Mouse (Mus musculus): ENCODE results near the gene Gm49380.
"Not testable (repeated sequence)": the region's sequence is repeated elsewhere in the genome, so short reads cannot be mapped to it uniquely, and the experiment has no call there.

The Gm49380 gene

GRCm38 (mm10) chr9:44125026-44125425 is 11.7 kb upstream of the Gm49380 start:
- no peak for DNase-seq (ENCODE audit: low read depth)

- peak; percentile 67 for DNase-seq (ENCODE audit: low read depth)
These were observed 11.0 kb upstream of the Gm49380 start for GRCm38 (mm10) chr9:44124317-44124716.

- DNase-seq (ENCODE audit: low read depth): no peak
These were observed 6.7 kb upstream of the Gm49380 start for GRCm38 (mm10) chr9:44119948-44120465.

- peak; percentile 79 for DNase-seq (ENCODE audit: low read depth)
These were observed 5.7 kb upstream of the Gm49380 start for GRCm38 (mm10) chr9:44119011-44119410.

- peak; percentile 50 for DNase-seq (ENCODE audit: low read depth)
These were observed 2.9 kb upstream of the Gm49380 start for GRCm38 (mm10) chr9:44116182-44116581.

GRCm38 (mm10) chr9:44115599-44115998 is 2.3 kb upstream of the Gm49380 start:
- DNase-seq (ENCODE audit: low read depth): peak; percentile 65

- no peak for DNase-seq (ENCODE audit: low read depth)
These were observed 1.2 kb upstream of the Gm49380 start for GRCm38 (mm10) chr9:44114453-44114852.

GRCm38 (mm10) chr9:44111909-44112308 is 1.4 kb downstream of the Gm49380 start:
- not testable (repeated sequence) for DNase-seq (ENCODE audit: low read depth)

GRCm38 (mm10) chr9:44109360-44110095 is 3.8 kb downstream of the Gm49380 start:
- peak; percentile 89 for DNase-seq (ENCODE audit: low read depth)

- no peak for DNase-seq (ENCODE audit: low read depth)
These were observed 4.8 kb downstream of the Gm49380 start for GRCm38 (mm10) chr9:44108269-44109055.

- peak; percentile 15 for DNase-seq (ENCODE audit: low read depth)
These were observed 5.6 kb downstream of the Gm49380 start for GRCm38 (mm10) chr9:44107557-44108179.

GRCm38 (mm10) chr9:44107110-44107509 is 6.2 kb downstream of the Gm49380 start, which contains the start of gene C1qtnf5:
Gene C1qtnf5, plus strand, starts transcription at chr9:44107245.
- no peak for DNase-seq (ENCODE audit: low read depth)

- DNase-seq (ENCODE audit: low read depth): no peak
These were observed 6.7 kb downstream of the Gm49380 start for GRCm38 (mm10) chr9:44106596-44106995.

GRCm38 (mm10) chr9:44106182-44106581 is 7.1 kb downstream of the Gm49380 start:
- DNase-seq (ENCODE audit: low read depth): no peak

GRCm38 (mm10) chr9:44105781-44106180 is 7.5 kb downstream of the Gm49380 start:
- no peak for DNase-seq (ENCODE audit: low read depth)

GRCm38 (mm10) chr9:44104881-44105280 is 8.4 kb downstream of the Gm49380 start:
- no peak for DNase-seq (ENCODE audit: low read depth)

GRCm38 (mm10) chr9:44101490-44101889 is 11.8 kb downstream of the Gm49380 start, which contains the start of gene Mfrp:
Gene Mfrp, plus strand, starts transcription at chr9:44101729.
- DNase-seq (ENCODE audit: low read depth): no peak

- no peak for DNase-seq (ENCODE audit: low read depth)
These were observed 16.8 kb downstream of the Gm49380 start for GRCm38 (mm10) chr9:44096536-44096935.

- no peak for DNase-seq (ENCODE audit: low read depth)
These were observed 17.5 kb downstream of the Gm49380 start for GRCm38 (mm10) chr9:44095781-44096180.

- no peak for DNase-seq (ENCODE audit: low read depth)
These were observed 18.6 kb downstream of the Gm49380 start for GRCm38 (mm10) chr9:44094737-44095136.

GRCm38 (mm10) chr9:44093612-44094503 is 19.4 kb downstream of the Gm49380 start:
- peak; percentile 74 for DNase-seq (ENCODE audit: low read depth)

Data from induced T-regulatory cell, adult 2 months (primary cell).